Mouse (Mus musculus): Measurements from ENCODE around the gene Nsl1.

DNA sequence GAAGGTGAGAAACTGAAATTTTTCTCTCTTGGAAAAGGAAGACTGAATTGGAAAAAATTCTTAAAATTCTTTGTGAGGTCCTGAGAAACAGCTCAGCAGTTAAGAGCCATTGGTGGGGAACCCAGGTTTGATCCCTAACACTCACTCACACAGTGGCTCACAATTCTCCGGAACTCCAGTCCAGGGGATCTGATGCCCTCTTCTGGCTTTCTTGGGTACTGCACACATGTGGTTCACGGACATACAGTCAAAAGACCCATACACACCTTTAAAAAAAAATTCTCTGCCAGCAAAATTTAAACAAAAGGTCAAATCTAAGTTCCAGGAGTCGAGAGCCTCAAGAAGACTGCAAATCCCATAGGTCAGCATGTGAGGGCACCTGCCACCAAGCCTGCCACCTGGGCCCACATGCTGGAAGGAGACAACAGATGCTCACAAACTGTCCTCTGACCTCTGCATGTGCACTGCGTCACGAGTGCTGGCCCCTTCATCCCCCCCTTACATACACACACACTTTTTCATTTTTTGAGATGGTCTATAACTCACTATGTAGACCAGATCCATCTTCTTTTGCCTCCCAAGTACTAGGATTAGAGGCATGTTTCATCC, 22.2 kb downstream of the Nsl1 start:
- TF ChIP-seq CTCF (IDR thresholded peaks at IDR 0.05) (peak; percentile 74), EP300 (IDR thresholded peaks at IDR 0.05) (no peak)

Measured in lung, postnatal 0 days (tissue).